Mouse (Mus musculus) ES-Bruce4 (cell line): ENCODE measurements around the gene Erc2.

ENCODE experiments used
- CTCF ChIP-seq: IDR thresholded peaks from one replicate; pipeline ENCODE4 v1.8.1; 2011; ENCODE audit warnings: low read depth, low read length
- EP300 ChIP-seq: IDR thresholded peaks from 2 replicates; pipeline ENCODE4 v1.6.1; 2011; ENCODE audit warnings: low read depth, low read length; ENCODE audit not compliant: insufficient read depth

DNA sequence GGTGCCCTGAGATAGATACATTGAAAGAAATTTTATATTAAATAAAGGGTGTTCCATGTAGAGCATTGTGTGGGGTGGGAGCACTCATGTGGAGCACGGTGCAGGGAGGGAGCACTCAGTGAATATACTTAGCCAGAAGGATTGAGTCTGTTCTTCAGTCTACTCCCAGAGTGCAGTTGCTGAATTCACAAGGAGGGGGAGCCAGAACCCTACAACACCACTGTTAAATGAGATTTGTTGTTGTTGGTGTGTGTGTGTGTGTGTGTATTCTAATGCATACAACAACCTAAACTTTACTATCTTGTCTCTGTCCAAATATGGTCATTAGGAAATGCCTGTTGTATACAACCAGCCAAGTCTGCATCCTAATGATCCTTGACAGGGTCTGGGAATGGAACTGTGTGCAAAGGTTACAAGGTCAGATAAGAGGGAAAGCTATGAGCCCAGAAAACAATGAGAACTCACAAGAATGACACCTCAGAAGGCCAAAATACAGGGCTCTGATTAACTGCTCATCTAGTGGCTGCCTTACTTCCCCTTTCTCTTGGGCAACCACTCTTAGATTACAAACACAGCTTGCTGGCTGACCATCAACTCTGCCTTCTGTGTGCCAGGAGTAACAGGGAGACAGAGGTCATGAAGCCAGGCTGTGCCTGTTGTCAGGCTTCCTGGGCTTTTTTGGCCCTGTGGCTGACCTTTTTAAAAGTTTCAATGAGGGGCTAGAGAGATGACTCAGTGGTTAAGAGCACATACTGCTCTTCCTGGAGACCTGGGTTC, 661.3 kb downstream of the Erc2 start:
- TF ChIP-seq CTCF = no peak
- no peak for TF ChIP-seq EP300
